ENCODE assay signal across 10 mouse cellular contexts in the genomic region with DNA sequence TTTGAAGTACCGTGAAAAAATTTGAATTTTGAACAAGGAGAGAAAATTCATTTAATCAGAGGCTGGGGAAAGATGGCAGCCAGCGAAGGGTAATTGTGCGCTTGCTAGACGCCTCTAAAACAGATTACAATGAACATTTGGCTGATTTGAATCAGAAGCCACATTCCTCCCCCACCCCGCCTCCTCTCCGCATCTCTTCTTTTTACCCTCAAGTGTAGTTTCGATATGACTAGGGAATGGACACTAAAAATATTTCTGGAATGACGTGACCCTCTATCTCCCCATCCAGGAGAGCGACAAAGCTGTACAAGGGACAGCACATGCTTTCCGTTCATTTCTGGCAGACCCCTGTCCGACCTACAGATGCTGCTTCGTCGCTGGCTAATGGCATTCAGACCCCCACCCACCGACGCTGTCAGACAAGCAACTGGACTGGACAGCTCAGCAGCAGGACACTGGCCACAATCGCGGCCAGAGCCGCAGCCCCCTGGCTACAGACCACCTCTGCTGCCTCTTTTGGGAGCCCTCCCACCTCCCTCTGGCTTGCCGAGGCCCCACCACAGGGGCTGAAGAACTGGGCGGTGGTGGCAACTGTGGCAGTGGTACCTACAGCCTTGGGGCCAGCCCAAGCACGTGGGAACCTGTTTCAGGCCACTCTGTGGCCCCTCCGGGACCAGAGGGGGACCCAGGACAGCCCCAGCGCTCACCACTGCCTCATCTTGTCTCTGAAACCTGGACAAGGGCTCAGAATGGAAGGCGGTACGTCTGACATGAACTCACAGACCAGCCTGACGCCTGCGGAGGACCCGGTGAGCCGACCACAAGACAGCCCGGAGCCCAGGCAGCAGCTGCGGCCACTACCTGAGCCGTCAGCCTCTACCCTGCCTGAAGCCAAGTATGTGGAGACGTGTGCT. TPM values are rescaled to one million over a fixed set of nuclear protein-coding genes. Genes with fewer than 3 reads are reported as not detected.
DNase-seq lines count a peak whose midpoint lies in the region; ATAC-seq and TF ChIP-seq lines count a peak whose summit lies in the region.
"Had no signal": no experiment of that assay in that cellular context is flagged by ENCODE, and none has a peak within 500 bp of the region (broad histone marks: within the 10 kb centered on the region; RNA-seq: fewer than 3 reads in every experiment).

A gene (plus strand): TSS at position 321 of the 914 bp plus-strand sequence.

- intact Hi-C loops in gastrocnemius, postnatal 36 days (cut with DNase I), result loop anchor here (5.0 kb wide), 2 partner anchors 73 to 198 kb away; a partner anchor contains a TSS

- no peaks in the 10 kb centered on the region for H3K36me3 ChIP-seq in E14TG2a.4 (ENCODE audit: insufficient read depth, low read length)
- no peaks in the 10 kb centered on the region for H3K36me3 ChIP-seq in intestine, embryonic 15.5 days
- H3K36me3 ChIP-seq: limb, embryonic 12.5 days had no signal

- ATAC-seq in frontal cortex, adult (ENCODE audit: low TSS enrichment), result peak; percentile 57
- no peak for ATAC-seq in intestine, embryonic 15.5 days

- peaks cover 59% of the 10 kb centered on the region for H3K27me3 ChIP-seq in E14TG2a.4 (ENCODE audit: insufficient read depth, low read length)
- H3K27me3 ChIP-seq in intestine, embryonic 15.5 days (replicated peaks), result no peaks in the 10 kb centered on the region
- H3K27me3 ChIP-seq: limb, embryonic 12.5 days had no signal

- no peak for DNase-seq in frontal cortex, postnatal 14 days (ENCODE audit: low spot score in 2 of 2)
- DNase-seq in gastrocnemius, postnatal 36 days, result peak in 1 of 2 experiments; percentile 41
- no peak for DNase-seq in cerebellum, adult 11-12 months
- DNase-seq in thymus, postnatal 36 days, result no peak
- no peak for DNase-seq in cerebellum, postnatal 36 days

- no peak for TF ChIP-seq CTCF in E14TG2a.4 (conservative IDR thresholded peaks at IDR 0.05; ENCODE audit: low read length)

- peak within 1 kb of the TSS; percentile 14; the same call in 1 of the 2 replicates for H3K4me2 ChIP-seq in intestine, embryonic 15.5 days (replicated peaks)
- H3K4me2 ChIP-seq: limb, embryonic 12.5 days had no signal

- H3K4me1 ChIP-seq in E14TG2a.4 (replicated peaks; ENCODE audit: low read depth, low read length), result peaks cover 21% of the 10 kb centered on the region
- peaks cover 16% of the 10 kb centered on the region for H3K4me1 ChIP-seq in intestine, embryonic 15.5 days (replicated peaks)

- H3K9me3 ChIP-seq in E14TG2a.4 (ENCODE audit: low read length), result no peaks in the 10 kb centered on the region
- no peaks in the 10 kb centered on the region for H3K9me3 ChIP-seq in intestine, embryonic 15.5 days
- H3K9me3 ChIP-seq: limb, embryonic 12.5 days had no signal

- peak within 1 kb of the TSS; percentile 63 for H3K4me3 ChIP-seq in E14TG2a.4 (replicated peaks; ENCODE audit: low read length)
- H3K4me3 ChIP-seq in intestine, embryonic 15.5 days (replicated peaks), result no peak within 1 kb of the TSS
- H3K4me3 ChIP-seq: limb, embryonic 12.5 days had no signal

- WGBS in intestine, embryonic 15.5 days, result 73% methylated on average over 33 of the region's 33 CpGs

- H3K9ac ChIP-seq in intestine, embryonic 15.5 days, result no peak within 1 kb of the TSS
- H3K9ac ChIP-seq: limb, embryonic 12.5 days had no signal

- peak within 1 kb of the TSS; percentile 32; the same call in 1 of the 2 replicates for H3K27ac ChIP-seq in intestine, embryonic 15.5 days
- H3K27ac ChIP-seq: limb, embryonic 12.5 days had no signal

RNA-seq across cellular contexts. Expression of the gene that starts here (rescaled TPM):
- 100 to 1,000 TPM; 112 to 114 TPM for total RNA-seq in gastrocnemius, postnatal 36 days (2021)
- 0.14 and 0.18 TPM in 2 replicates for polyA plus RNA-seq in intestine, embryonic 15.5 days (2015; fragmentation: Nextera tagmentation; extraction: Ambion mirVana)
- total RNA-seq: common myeloid progenitor, adult 5-6 weeks had no signal
